ENCODE assay signal across 11 mouse cellular contexts in the genomic region with DNA sequence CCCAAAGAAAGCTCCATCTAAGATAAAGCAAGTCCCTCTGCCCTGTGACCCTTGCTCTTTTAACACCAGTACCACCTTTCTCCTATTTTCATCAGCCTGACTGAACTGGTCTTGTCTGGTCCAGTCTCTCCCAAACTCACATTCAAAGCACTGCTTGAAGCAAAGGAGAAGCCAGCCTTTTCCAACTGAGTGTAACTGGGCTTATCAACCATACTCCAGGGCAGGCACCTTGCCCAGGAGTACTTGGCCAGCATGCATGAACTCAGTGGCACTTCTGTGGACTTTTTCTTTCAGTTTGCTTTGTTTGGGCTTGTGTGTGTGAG. TPM values are rescaled to one million over a fixed set of nuclear protein-coding genes. Genes with fewer than 3 reads are reported as not detected.
DNase-seq lines count a peak whose midpoint lies in the region; ATAC-seq and TF ChIP-seq lines count a peak whose summit lies in the region.
"Had no signal": no experiment of that assay in that cellular context is flagged by ENCODE, and none has a peak within 500 bp of the region (broad histone marks: within the 10 kb centered on the region; RNA-seq: fewer than 3 reads in every experiment).

No protein-coding gene starts in this region.

- no peaks in the 10 kb centered on the region for H3K27me3 ChIP-seq in ES-Bruce4 (ENCODE audit: control insufficient read depth, insufficient read depth, low read length, poor library complexity, severe bottlenecking)
- H3K27me3 ChIP-seq in lung, postnatal 0 days (replicated peaks; ENCODE audit: insufficient read depth, low read length) = no peaks in the 10 kb centered on the region
- H3K27me3 ChIP-seq in forebrain, postnatal 0 days (ENCODE audit: insufficient read depth, low read length) = peaks cover 3% of the 10 kb centered on the region; the same call in 1 of the 2 replicates

- peak; percentile 54 for ATAC-seq in lung, postnatal 0 days
- ATAC-seq in forebrain, postnatal 0 days = no peak

- H3K4me1 ChIP-seq in ES-Bruce4 (ENCODE audit: control insufficient read depth, insufficient read depth, low read length) = peaks cover 2% of the 10 kb centered on the region
- H3K4me1 ChIP-seq in lung, postnatal 0 days (ENCODE audit: insufficient read depth, low read depth, low read length) = no peaks in the 10 kb centered on the region
- H3K4me1 ChIP-seq in forebrain, postnatal 0 days (ENCODE audit: insufficient read depth) = 0 out of 2 replicates have a peak, but pooled peaks cover 5% of the 10 kb centered on the region

- no peak overlapping the region for H3K9ac ChIP-seq in ES-Bruce4 (ENCODE audit: low read depth, poor library complexity, severe bottlenecking)
- H3K9ac ChIP-seq in lung, postnatal 0 days (replicated peaks; ENCODE audit: low read depth) = no peak overlapping the region
- no peak overlapping the region for H3K9ac ChIP-seq in forebrain, postnatal 0 days
- H3K9ac ChIP-seq: stomach, embryonic 15.5 days had no signal

- H3K4me3 ChIP-seq in ES-Bruce4 (ENCODE audit: low read depth, low read length) = no peak overlapping the region
- no peak overlapping the region for H3K4me3 ChIP-seq in lung, postnatal 0 days (ENCODE audit: low read depth, low read length)
- no peak overlapping the region for H3K4me3 ChIP-seq in layer of hippocampus, adult 2 months
- no peak overlapping the region for H3K4me3 ChIP-seq in forebrain, postnatal 0 days (ENCODE audit: low read depth, low read length)
- H3K4me3 ChIP-seq: stomach, embryonic 15.5 days had no signal

- TF ChIP-seq POLR2A in ES-Bruce4 (IDR thresholded peaks at IDR 0.05; ENCODE audit: insufficient read depth, low read length) = no peak

- TF ChIP-seq EP300 in ES-Bruce4 (IDR thresholded peaks at IDR 0.05; ENCODE audit: insufficient read depth, low read depth, low read length) = no peak
- TF ChIP-seq EP300 in lung, postnatal 0 days (IDR thresholded peaks at IDR 0.05) = no peak

- H3K27ac ChIP-seq in ES-Bruce4 (ENCODE audit: insufficient read depth, low read length) = peak overlapping the region; percentile 56
- no peak overlapping the region for H3K27ac ChIP-seq in lung, postnatal 0 days (ENCODE audit: low read length)
- no peak overlapping the region for H3K27ac ChIP-seq in layer of hippocampus, adult 2 months
- no peak overlapping the region for H3K27ac ChIP-seq in forebrain, postnatal 0 days (ENCODE audit: low read depth, low read length)
- H3K27ac ChIP-seq: stomach, embryonic 15.5 days had no signal

- TF ChIP-seq CTCF in ES-Bruce4 (IDR thresholded peaks at IDR 0.05; ENCODE audit: low read depth, low read length) = no peak
- no peak for TF ChIP-seq CTCF in lung, postnatal 0 days (IDR thresholded peaks at IDR 0.05)
- no peak for TF ChIP-seq CTCF in layer of hippocampus, adult 2 months (conservative IDR thresholded peaks at IDR 0.05)
- no peak for TF ChIP-seq CTCF in forebrain, postnatal 0 days (IDR thresholded peaks at IDR 0.05; ENCODE audit: low read depth)

- no peaks in the 10 kb centered on the region for H3K9me3 ChIP-seq in ES-Bruce4 (replicated peaks; ENCODE audit: control insufficient read depth, insufficient read depth, low read length, poor library complexity, severe bottlenecking)
- H3K9me3 ChIP-seq in lung, postnatal 0 days (ENCODE audit: low read length) = no peaks in the 10 kb centered on the region
- H3K9me3 ChIP-seq in forebrain, postnatal 0 days (ENCODE audit: low read length) = no peaks in the 10 kb centered on the region
- H3K9me3 ChIP-seq: stomach, embryonic 15.5 days had no signal

- H3K4me2 ChIP-seq in lung, postnatal 0 days (replicated peaks; ENCODE audit: low read depth, low read length) = no peak overlapping the region
- H3K4me2 ChIP-seq in forebrain, postnatal 0 days (ENCODE audit: low read depth) = no peak overlapping the region
- H3K4me2 ChIP-seq: stomach, embryonic 15.5 days had no signal

- intact Hi-C loops in heart, postnatal 10 days (cut with DNase I) = no loop called here

- DNase-seq in cerebellum, postnatal 14 days = peak; percentile 32 to 34
- no peak for DNase-seq in cerebellum, adult 8-10 months
- peak; percentile 70 to 76 for DNase-seq in heart, postnatal 10 days
- peak; percentile 81 for DNase-seq in lung, postnatal 0 days (ENCODE audit: low spot score)
- no peak for DNase-seq in spleen, postnatal 14 days (ENCODE audit: low spot score in 2 of 2)
- no peak for DNase-seq in layer of hippocampus, adult 2 months (ENCODE audit: low spot score in 2 of 2)
- no peak for DNase-seq in forebrain, postnatal 0 days
- DNase-seq: liver; midbrain, embryonic 14.5 days had no signal

- H3K36me3 ChIP-seq in ES-Bruce4 (ENCODE audit: control insufficient read depth, insufficient read depth, low read length, poor library complexity, severe bottlenecking) = no peaks in the 10 kb centered on the region
- no peaks in the 10 kb centered on the region for H3K36me3 ChIP-seq in lung, postnatal 0 days (ENCODE audit: insufficient read depth, low read length)
- no peaks in the 10 kb centered on the region for H3K36me3 ChIP-seq in forebrain, postnatal 0 days (ENCODE audit: insufficient read depth)
- H3K36me3 ChIP-seq: stomach, embryonic 15.5 days had no signal

RNA-seq across cellular contexts. Expression of a gene that starts 1.6 kb away (rescaled TPM):
- polyA plus RNA-seq in ES-Bruce4 (2011; ENCODE audit: insufficient read depth, insufficient read length, low read depth, missing spikeins) = 10.0 and 12.3 TPM in 2 replicates
- total RNA-seq in heart, postnatal 10 days (2021) = 1 to 10 TPM; 1.3 to 1.4 TPM
- polyA plus RNA-seq in lung, postnatal 0 days (2015; fragmentation: Nextera tagmentation; extraction: Ambion mirVana) = 1.7 and 2.2 TPM in 2 replicates
- under 1 TPM; 0.88 to 0.95 TPM for total RNA-seq in layer of hippocampus, adult 2 months (2021)
- total RNA-seq in forebrain, postnatal 0 days (2014; rRNA removed) = 3.9 and 4.8 TPM in 2 replicates
- 1.2 and 1.7 TPM in 2 replicates for polyA plus RNA-seq in forebrain, postnatal 0 days (2015; fragmentation: Nextera tagmentation; extraction: Ambion mirVana)

Comparison
In these comparisons a context has a peak if more than half of its experiments do, and no peak if none do; other contexts are left out.
1. DNase-seq: peak in cerebellum, postnatal 14 days (2 of 2), heart, postnatal 10 days (2 of 2) and lung, postnatal 0 days (single experiment); none in cerebellum, adult 8-10 months (single experiment), spleen, postnatal 14 days (0 of 2), layer of hippocampus, adult 2 months (0 of 2) and forebrain, postnatal 0 days (single experiment).